ENCODE assay signal across 8 mouse cellular contexts in the genomic region with DNA sequence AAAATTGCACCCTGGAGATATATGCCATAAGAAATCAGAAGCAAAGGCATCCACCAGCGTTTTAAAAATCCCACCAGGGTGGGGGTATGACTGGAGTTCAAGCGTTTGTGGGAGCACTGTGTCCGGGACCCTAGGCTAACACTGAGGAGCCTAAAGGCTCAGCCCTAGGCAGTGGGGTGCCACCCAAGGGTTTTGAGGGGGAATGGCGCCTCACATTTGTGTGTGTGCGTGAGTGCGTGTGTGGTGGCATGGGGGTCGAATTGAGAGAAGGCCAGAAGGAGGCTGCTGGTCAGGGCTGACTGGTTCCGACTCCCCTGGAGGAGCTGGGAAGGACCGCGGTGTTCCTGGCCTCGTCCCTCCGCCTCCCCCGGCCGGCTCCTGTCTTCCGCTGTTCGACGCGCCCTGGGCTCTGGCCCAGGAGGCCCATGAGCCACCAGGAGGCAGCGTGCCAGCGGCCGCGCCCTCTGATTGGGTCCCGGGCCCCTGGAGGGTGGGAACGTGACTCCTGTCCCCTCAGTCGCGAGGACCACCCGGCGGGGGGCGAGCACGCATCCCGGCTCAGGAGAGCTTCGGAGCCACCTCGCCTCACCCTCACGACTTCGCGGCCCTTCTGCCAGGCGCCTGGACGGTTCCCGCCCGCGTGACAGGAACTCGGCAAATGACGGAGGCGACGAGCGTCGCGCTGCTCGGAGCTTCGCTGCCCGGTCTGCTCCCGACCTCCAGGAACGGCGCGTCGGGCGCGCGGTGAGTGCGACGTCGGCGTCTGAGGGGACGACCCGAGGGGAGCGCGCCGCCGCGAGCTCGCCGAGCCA. TPM values are rescaled to one million over a fixed set of nuclear protein-coding genes. Genes with fewer than 3 reads are reported as not detected.
DNase-seq lines count a peak whose midpoint lies in the region; ATAC-seq lines count a peak whose summit lies in the region.

Gene Trank1, plus strand, starts transcription at position 709 of the 812 bp plus-strand sequence.

- intact Hi-C loops in gastrocnemius, postnatal 14 days (cut with DNase I; ENCODE audit: low total_unique reads), result no loop called here

- ATAC-seq in kidney, embryonic 14.5 days (ENCODE audit: low FRiP score, low TSS enrichment), result peak; percentile 73
- ATAC-seq in embryonic facial prominence, embryonic 14.5 days (ENCODE audit: low read depth), result peak; percentile 53; the same call in 1 of the 2 replicates
- ATAC-seq in hindbrain, embryonic 13.5 days (ENCODE audit: low FRiP score), result peak; percentile 72
- ATAC-seq in limb, embryonic 12.5 days (ENCODE audit: insufficient number of reproducible peaks, insufficient read depth, low FRiP score, low TSS enrichment, low read depth), result 0 out of 2 replicates have a peak, but pooled peaks have one; percentile 31

- H3K27me3 ChIP-seq in kidney, embryonic 14.5 days (ENCODE audit: control insufficient read depth, insufficient read depth, low read length), result peaks cover 45% of the 10 kb centered on the region
- H3K27me3 ChIP-seq in embryonic facial prominence, embryonic 14.5 days (replicated peaks; ENCODE audit: control insufficient read depth, insufficient read depth, low read length), result peaks cover 53% of the 10 kb centered on the region
- peaks cover 62% of the 10 kb centered on the region for H3K27me3 ChIP-seq in hindbrain, embryonic 13.5 days
- peaks cover 61% of the 10 kb centered on the region for H3K27me3 ChIP-seq in limb, embryonic 12.5 days

- peak within 1 kb of the TSS; percentile 53 for H3K4me3 ChIP-seq in kidney, embryonic 14.5 days (ENCODE audit: low read length)
- H3K4me3 ChIP-seq in embryonic facial prominence, embryonic 14.5 days (ENCODE audit: low read depth, low read length), result peak within 1 kb of the TSS; percentile 53
- H3K4me3 ChIP-seq in hindbrain, embryonic 13.5 days, result peak within 1 kb of the TSS; percentile 61
- H3K4me3 ChIP-seq in limb, embryonic 12.5 days (replicated peaks), result peak within 1 kb of the TSS; percentile 55

- H3K4me2 ChIP-seq in kidney, embryonic 14.5 days (replicated peaks; ENCODE audit: low read depth, low read length), result peak within 1 kb of the TSS; percentile 97
- peak within 1 kb of the TSS; percentile 91 for H3K4me2 ChIP-seq in embryonic facial prominence, embryonic 14.5 days (ENCODE audit: low read depth, low read length)
- peak within 1 kb of the TSS; percentile 90 for H3K4me2 ChIP-seq in hindbrain, embryonic 13.5 days
- H3K4me2 ChIP-seq in limb, embryonic 12.5 days, result peak within 1 kb of the TSS; percentile 89

- no peaks in the 10 kb centered on the region for H3K36me3 ChIP-seq in kidney, embryonic 14.5 days (ENCODE audit: control insufficient read depth, insufficient read depth, low read length)
- H3K36me3 ChIP-seq in embryonic facial prominence, embryonic 14.5 days (ENCODE audit: control insufficient read depth, insufficient read depth, low read length), result no peaks in the 10 kb centered on the region
- no peaks in the 10 kb centered on the region for H3K36me3 ChIP-seq in hindbrain, embryonic 13.5 days
- H3K36me3 ChIP-seq in limb, embryonic 12.5 days, result no peaks in the 10 kb centered on the region

- WGBS in kidney, embryonic 14.5 days, result 12% methylated on average over 55 of the region's 72 CpGs
- WGBS in embryonic facial prominence, embryonic 14.5 days, result 30% methylated on average over 14 of the region's 72 CpGs
- WGBS in hindbrain, embryonic 13.5 days, result 9% methylated on average over 70 of the region's 72 CpGs
- WGBS in limb, embryonic 12.5 days, result 9% methylated on average over 67 of the region's 72 CpGs

- no peak for DNase-seq in kidney, adult 8-10 months
- DNase-seq in adrenal gland, adult 2 months, result peak; percentile 87
- peak; percentile 9 for DNase-seq in embryonic facial prominence, embryonic 14.5 days (ENCODE audit: low spot score)
- DNase-seq in ovary, postnatal 14 days (ENCODE audit: low spot score), result peak; percentile 21
- no peak for DNase-seq in gastrocnemius, postnatal 14 days

- peak within 1 kb of the TSS; percentile 40 for H3K9ac ChIP-seq in kidney, embryonic 14.5 days (ENCODE audit: low read depth, low read length)
- peak within 1 kb of the TSS; percentile 58 for H3K9ac ChIP-seq in embryonic facial prominence, embryonic 14.5 days (ENCODE audit: low read depth, low read length)
- peak within 1 kb of the TSS; percentile 73 for H3K9ac ChIP-seq in hindbrain, embryonic 13.5 days
- peak within 1 kb of the TSS; percentile 57 for H3K9ac ChIP-seq in limb, embryonic 12.5 days (replicated peaks)

- H3K27ac ChIP-seq in kidney, embryonic 14.5 days (ENCODE audit: low read depth, low read length), result no peak within 1 kb of the TSS
- H3K27ac ChIP-seq in embryonic facial prominence, embryonic 14.5 days (replicated peaks; ENCODE audit: low read depth, low read length), result no peak within 1 kb of the TSS
- H3K27ac ChIP-seq in hindbrain, embryonic 13.5 days, result no peak within 1 kb of the TSS
- H3K27ac ChIP-seq in limb, embryonic 12.5 days, result no peak within 1 kb of the TSS

- H3K9me3 ChIP-seq in kidney, embryonic 14.5 days (ENCODE audit: control insufficient read depth, low read length), result peaks cover 6% of the 10 kb centered on the region; the same call in 1 of the 2 replicates
- H3K9me3 ChIP-seq in embryonic facial prominence, embryonic 14.5 days (ENCODE audit: control insufficient read depth, low read length), result peaks cover 14% of the 10 kb centered on the region
- H3K9me3 ChIP-seq in hindbrain, embryonic 13.5 days, result 0 out of 2 replicates have a peak, but pooled peaks cover 4% of the 10 kb centered on the region
- peaks cover 14% of the 10 kb centered on the region for H3K9me3 ChIP-seq in limb, embryonic 12.5 days

- H3K4me1 ChIP-seq in kidney, embryonic 14.5 days (ENCODE audit: control insufficient read depth, insufficient read depth, low read length), result peaks cover 14% of the 10 kb centered on the region; the same call in 1 of the 2 replicates
- H3K4me1 ChIP-seq in embryonic facial prominence, embryonic 14.5 days (ENCODE audit: control insufficient read depth, insufficient read depth, low read length), result peaks cover 8% of the 10 kb centered on the region; the same call in 1 of the 2 replicates
- H3K4me1 ChIP-seq in hindbrain, embryonic 13.5 days (replicated peaks), result peaks cover 23% of the 10 kb centered on the region
- peaks cover 19% of the 10 kb centered on the region for H3K4me1 ChIP-seq in limb, embryonic 12.5 days (replicated peaks)

RNA-seq across cellular contexts. Expression of gene Trank1, which starts in this region (rescaled TPM):
- 0.24 and 0.31 TPM in 2 replicates for polyA plus RNA-seq in kidney, embryonic 14.5 days (2014; fragmentation: Nextera tagmentation; extraction: Ambion mirVana)
- 10 to 100 TPM; 37.5 to 84.7 TPM for total RNA-seq in adrenal gland, adult 2 months (2021)
- 51.5 and 57.8 TPM in 2 replicates for polyA plus RNA-seq in adrenal gland, adult 2 months (2012; rRNA removed)
- polyA plus RNA-seq in embryonic facial prominence, embryonic 14.5 days (2014; fragmentation: Nextera tagmentation; extraction: Ambion mirVana), result 0.79 and 0.92 TPM in 2 replicates
- polyA plus RNA-seq in hindbrain, embryonic 13.5 days (2015; fragmentation: Nextera tagmentation; extraction: Ambion mirVana), result 4.3 TPM in 2 replicates
- polyA plus RNA-seq in limb, embryonic 12.5 days (2016; fragmentation: Nextera tagmentation; extraction: Ambion mirVana), result 0.10 and 0.12 TPM in 2 replicates
- under 1 TPM; 0.23 to 0.24 TPM for total RNA-seq in gastrocnemius, postnatal 14 days (2021)

Comparison
In these comparisons a context has a peak if more than half of its experiments do, and no peak if none do; other contexts are left out.
1. RNA of gene Trank1 (total RNA-seq): 37.5 to 84.7 TPM in adrenal gland, adult 2 months; 0.23 to 0.24 TPM in gastrocnemius, postnatal 14 days; every median in the first group is over 10 times any median in the second.
2. Peak in ATAC-seq, H3K4me3 ChIP-seq, H3K9ac ChIP-seq and H3K4me2 ChIP-seq in kidney, embryonic 14.5 days; RNA of the gene not detected or under 1 TPM.
3. Peak in DNase-seq, ATAC-seq, H3K4me3 ChIP-seq, H3K9ac ChIP-seq and H3K4me2 ChIP-seq in embryonic facial prominence, embryonic 14.5 days; RNA of the gene not detected or under 1 TPM.
4. Peak in ATAC-seq, H3K4me3 ChIP-seq, H3K9ac ChIP-seq and H3K4me2 ChIP-seq in limb, embryonic 12.5 days; RNA of the gene not detected or under 1 TPM.
5. DNase-seq: peak in adrenal gland, adult 2 months (single experiment) and ovary, postnatal 14 days (single experiment); none in kidney, adult 8-10 months (0 of 2) and gastrocnemius, postnatal 14 days (single experiment).
6. Peak in every context shown above with its lines, with median percentiles within 50 percentile points of each other: ATAC-seq, H3K4me2 ChIP-seq, H3K4me3 ChIP-seq and H3K9ac ChIP-seq.